Mouse (Mus musculus): Measurements from ENCODE around the gene Myo6.

GRCm38 (mm10) chr9:80215502-80215901 lies 50.7 kb downstream of the Myo6 start:
- no peak for TF ChIP-seq CTCF (IDR thresholded peaks at IDR 0.05; ENCODE audit: borderline replicate concordance, control insufficient read depth, extremely low read depth, insufficient read depth, low read length, poor library complexity)
- TF ChIP-seq POLR2A (IDR thresholded peaks at IDR 0.05; ENCODE audit: control insufficient read depth, extremely low read depth, insufficient read depth, low read length, poor library complexity), result no peak
